Mouse (Mus musculus): ENCODE data around the gene D6Ertd527e. TPM values are rescaled to one million over a fixed set of nuclear protein-coding genes. Genes with fewer than 3 reads are reported as not detected.

The D6Ertd527e gene
- polyA plus RNA-seq (2016; fragmentation: Nextera tagmentation; extraction: Ambion mirVana), result 0.11 and 0.20 TPM in 2 replicates

- 87% methylated on average over 11 of the region's 11 CpGs for WGBS
- H3K36me3 ChIP-seq, result no peaks in the 10 kb centered on the region
- no peaks in the 10 kb centered on the region for H3K9me3 ChIP-seq (replicated peaks)
- no peak within 1 kb of the TSS for H3K27ac ChIP-seq (replicated peaks)
- peaks cover 32% of the 10 kb centered on the region for H3K4me1 ChIP-seq
- DNase-seq (ENCODE audit: low spot score), result no peak
- H3K27me3 ChIP-seq (ENCODE audit: low read depth, poor library complexity, severe bottlenecking), result no peaks in the 10 kb centered on the region
- H3K4me3 ChIP-seq, result no peak within 1 kb of the TSS
These were observed at the start of gene D6Ertd527e for GRCm38 (mm10) chr6:87104123-87104796. Gene D6Ertd527e, plus strand, starts transcription at chr6:87104746.

- DNase-seq (ENCODE audit: low spot score), result no peak
- no peak overlapping the region for H3K4me3 ChIP-seq
- H3K36me3 ChIP-seq, result peaks cover 80% of the 10 kb centered on the region
- H3K27me3 ChIP-seq (ENCODE audit: low read depth, poor library complexity, severe bottlenecking), result no peaks in the 10 kb centered on the region
- 92% methylated on average over 1 of the region's 1 CpGs for WGBS
- no peaks in the 10 kb centered on the region for H3K9me3 ChIP-seq (replicated peaks)
- no peak overlapping the region for H3K27ac ChIP-seq (replicated peaks)
- no peaks in the 10 kb centered on the region for H3K4me1 ChIP-seq
These were observed 44.8 kb upstream of the D6Ertd527e start for GRCm38 (mm10) chr6:87059754-87060153.

DNA sequence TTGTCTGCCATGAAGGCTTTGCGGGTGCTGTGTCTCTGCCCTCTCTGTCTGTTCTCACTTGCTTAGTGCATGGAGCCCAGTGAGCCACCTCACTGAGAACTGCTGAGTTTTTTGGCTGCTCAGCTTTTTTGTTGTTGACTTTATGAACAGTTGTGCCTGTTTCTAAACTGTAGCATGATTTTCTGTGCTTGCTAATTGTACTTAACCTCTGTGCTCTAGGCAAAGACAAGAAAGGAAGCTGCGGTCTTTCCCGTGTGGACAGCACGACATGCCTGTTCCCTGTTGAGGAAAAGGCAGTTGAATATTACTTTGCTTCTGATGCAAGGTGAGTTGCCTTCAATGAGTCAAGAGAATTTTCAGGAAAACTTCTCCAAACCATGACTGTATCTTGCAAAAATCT is 41.0 kb upstream of the D6Ertd527e start:
- Histone ChIP-seq H3K27me3 (ENCODE audit: low read depth, poor library complexity, severe bottlenecking) (no peaks in the 10 kb centered on the region), H3K36me3 (peaks cover 84% of the 10 kb centered on the region)
- 95% methylated on average over 4 of the region's 4 CpGs for WGBS

DNA sequence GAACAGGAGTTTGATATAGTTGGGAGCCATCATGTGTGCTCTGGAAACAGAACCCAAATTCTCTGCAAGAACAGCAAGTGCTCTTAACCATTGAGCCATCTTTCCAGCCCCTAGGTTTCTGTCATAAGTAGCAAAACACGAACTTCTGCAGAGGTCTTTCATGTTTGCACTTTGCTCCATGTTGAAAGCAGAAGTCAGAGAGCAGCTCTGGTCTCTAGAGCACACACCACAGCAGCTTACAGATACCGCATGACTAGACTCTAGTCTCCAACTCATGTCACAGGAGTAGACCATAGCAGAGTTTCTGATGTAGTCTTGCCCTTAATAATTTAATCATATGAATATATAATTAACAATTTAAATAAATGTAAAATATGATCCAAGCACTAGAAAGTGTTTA is 36.3 kb upstream of the D6Ertd527e start:
- no peaks in the 10 kb centered on the region for H3K4me1 ChIP-seq
- no peak overlapping the region for H3K4me3 ChIP-seq
- WGBS, result 88% methylated on average over 2 of the region's 2 CpGs
- no peaks in the 10 kb centered on the region for H3K9me3 ChIP-seq (replicated peaks)
- peaks cover 89% of the 10 kb centered on the region for H3K36me3 ChIP-seq
- no peak for DNase-seq (ENCODE audit: low spot score)
- H3K27me3 ChIP-seq (ENCODE audit: low read depth, poor library complexity, severe bottlenecking), result no peaks in the 10 kb centered on the region
- H3K27ac ChIP-seq (replicated peaks), result no peak overlapping the region

More for the DNA sequence above, 41.0 kb upstream of the D6Ertd527e start:
- DNase-seq (ENCODE audit: low spot score), result no peak
- H3K4me1 ChIP-seq, result no peaks in the 10 kb centered on the region
- no peak overlapping the region for H3K27ac ChIP-seq (replicated peaks)
- H3K4me3 ChIP-seq, result no peak overlapping the region
- no peaks in the 10 kb centered on the region for H3K9me3 ChIP-seq (replicated peaks)

DNA sequence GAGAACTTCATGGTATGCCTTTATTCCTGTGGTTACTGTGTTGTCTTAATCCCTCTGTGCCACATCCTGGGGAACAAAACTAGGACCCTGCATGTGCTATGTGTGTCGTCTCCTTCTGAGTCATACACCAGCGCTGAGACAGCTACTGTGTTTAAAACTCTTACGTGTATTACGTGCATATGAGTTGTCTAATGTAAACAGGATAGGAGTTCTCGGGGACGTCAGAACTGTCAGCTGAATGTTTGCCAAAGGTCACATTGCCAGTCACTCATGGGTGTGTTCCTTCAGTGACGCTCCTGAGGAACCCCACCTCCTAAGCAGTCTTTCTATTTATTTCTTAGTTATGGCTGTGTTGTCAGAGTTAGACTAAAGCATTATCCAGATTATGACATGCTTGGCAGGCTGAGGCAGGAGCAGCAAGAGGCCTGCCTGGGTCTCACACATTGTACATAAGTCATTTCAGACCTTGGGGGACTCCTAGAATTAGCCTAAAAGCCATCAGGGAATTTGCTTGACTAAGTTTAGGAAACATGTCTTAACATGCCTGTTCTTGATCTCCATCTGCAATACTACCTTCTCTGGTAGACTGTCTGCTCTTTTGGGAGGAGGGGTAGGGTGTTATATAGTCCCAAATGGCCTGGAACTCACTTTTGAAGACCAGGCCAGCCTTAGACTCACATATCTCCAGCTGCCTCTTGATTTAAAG is 35.2 kb upstream of the D6Ertd527e start:
- Histone ChIP-seq H3K4me3 (no peak overlapping the region), H3K9me3 (replicated peaks) (no peaks in the 10 kb centered on the region), H3K27me3 (ENCODE audit: low read depth, poor library complexity, severe bottlenecking) (no peaks in the 10 kb centered on the region), H3K4me1 (no peaks in the 10 kb centered on the region), H3K36me3 (peaks cover 89% of the 10 kb centered on the region), H3K27ac (replicated peaks) (no peak overlapping the region)
- no peak for DNase-seq (ENCODE audit: low spot score)
- WGBS, result 91% methylated on average over 7 of the region's 7 CpGs

DNA sequence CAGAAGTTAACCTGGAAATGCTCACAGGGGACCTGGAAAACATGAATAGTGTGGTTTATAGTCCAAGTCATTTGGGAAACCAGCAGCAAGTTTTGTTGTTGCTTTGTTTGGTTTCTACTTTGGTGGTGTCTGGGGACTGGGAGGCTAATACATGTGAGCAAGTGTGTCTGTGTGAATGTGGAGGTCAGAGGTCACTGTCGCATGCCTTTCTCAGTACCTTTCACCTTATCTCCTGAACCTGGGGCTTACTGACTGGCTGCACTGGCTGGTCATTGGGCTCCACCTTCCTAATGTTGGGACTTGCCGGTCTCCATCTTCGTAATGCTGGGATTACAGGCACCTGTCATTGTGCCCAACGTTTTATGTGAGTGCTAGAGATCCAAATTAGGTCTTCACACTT is 33.9 kb upstream of the D6Ertd527e start:
- H3K27ac ChIP-seq (replicated peaks), result no peak overlapping the region
- no peaks in the 10 kb centered on the region for H3K9me3 ChIP-seq (replicated peaks)
- H3K27me3 ChIP-seq (ENCODE audit: low read depth, poor library complexity, severe bottlenecking), result no peaks in the 10 kb centered on the region
- H3K36me3 ChIP-seq, result peaks cover 82% of the 10 kb centered on the region
- no peak overlapping the region for H3K4me3 ChIP-seq
- no peak for DNase-seq (ENCODE audit: low spot score)
- no peaks in the 10 kb centered on the region for H3K4me1 ChIP-seq
- 92% methylated on average over 4 of the region's 4 CpGs for WGBS

DNA sequence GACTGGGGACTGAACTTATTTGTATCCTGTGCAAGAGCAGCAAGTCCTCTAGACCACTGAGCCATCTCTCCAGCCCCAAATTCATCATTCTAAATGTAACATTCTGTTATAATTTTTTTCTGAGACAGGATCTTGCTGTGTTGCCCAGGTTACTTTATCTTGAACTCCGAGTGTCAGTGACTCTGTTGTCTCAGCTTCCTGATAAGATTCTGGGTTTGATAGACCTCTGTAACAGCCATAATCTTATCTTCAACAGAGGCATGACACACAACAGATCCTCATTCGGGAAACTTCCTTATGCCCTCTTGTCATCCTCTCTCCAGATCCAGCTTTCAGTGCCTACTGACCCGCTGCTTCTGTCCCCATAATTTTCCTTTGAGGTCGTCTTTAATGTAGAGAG is 31.8 kb upstream of the D6Ertd527e start:
- H3K4me1 ChIP-seq, result no peaks in the 10 kb centered on the region
- no peak for DNase-seq (ENCODE audit: low spot score)
- H3K27me3 ChIP-seq (ENCODE audit: low read depth, poor library complexity, severe bottlenecking), result no peaks in the 10 kb centered on the region
- WGBS, result 93% methylated on average over 4 of the region's 4 CpGs
- no peaks in the 10 kb centered on the region for H3K9me3 ChIP-seq (replicated peaks)
- no peak overlapping the region for H3K4me3 ChIP-seq
- H3K27ac ChIP-seq (replicated peaks), result no peak overlapping the region
- peaks cover 79% of the 10 kb centered on the region for H3K36me3 ChIP-seq

DNA sequence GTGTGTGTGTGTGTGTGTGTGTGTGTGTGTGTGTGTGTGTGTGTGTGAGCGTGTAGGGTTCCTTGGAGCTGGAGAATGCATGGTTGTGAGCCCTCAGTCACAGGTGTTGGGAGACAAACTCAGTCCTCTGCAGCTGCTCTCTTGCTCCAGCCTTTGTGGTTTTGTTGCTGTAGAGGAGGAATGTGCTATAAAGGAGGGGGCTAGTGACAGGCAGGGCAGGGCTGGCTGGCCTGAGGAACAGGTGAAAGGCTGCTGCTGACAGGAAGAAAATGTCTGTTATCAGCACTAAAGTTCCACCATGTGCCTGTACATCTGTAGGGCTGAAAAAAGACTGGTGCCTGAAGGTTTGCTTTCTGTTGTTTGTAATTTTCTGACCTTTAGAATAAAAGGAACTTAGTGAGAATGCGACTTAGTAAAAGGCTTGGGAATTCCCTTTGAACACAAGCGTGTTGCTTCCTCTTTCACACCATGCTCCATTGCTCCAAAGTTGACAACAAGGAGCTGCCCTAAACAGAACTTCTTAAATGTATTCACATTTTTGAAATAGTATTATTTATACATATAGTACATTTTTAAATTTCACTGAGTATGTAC is 29.4 kb upstream of the D6Ertd527e start:
- H3K4me3 ChIP-seq, result no peak overlapping the region
- no peaks in the 10 kb centered on the region for H3K9me3 ChIP-seq (replicated peaks)
- no peaks in the 10 kb centered on the region for H3K27me3 ChIP-seq (ENCODE audit: low read depth, poor library complexity, severe bottlenecking)
- no peak for DNase-seq (ENCODE audit: low spot score)
- H3K27ac ChIP-seq (replicated peaks), result no peak overlapping the region
- H3K4me1 ChIP-seq, result no peaks in the 10 kb centered on the region
- peaks cover 74% of the 10 kb centered on the region for H3K36me3 ChIP-seq
- WGBS, result 78% methylated on average over 3 of the region's 3 CpGs

- no peaks in the 10 kb centered on the region for H3K9me3 ChIP-seq (replicated peaks)
- H3K27me3 ChIP-seq (ENCODE audit: low read depth, poor library complexity, severe bottlenecking), result no peaks in the 10 kb centered on the region
- no peaks in the 10 kb centered on the region for H3K4me1 ChIP-seq
- no peak overlapping the region for H3K27ac ChIP-seq (replicated peaks)
- no peak overlapping the region for H3K4me3 ChIP-seq
- 82% methylated on average over 4 of the region's 4 CpGs for whole genome bisulfite sequencing
- peaks cover 66% of the 10 kb centered on the region for H3K36me3 ChIP-seq
- no peak for DNase-seq (ENCODE audit: low spot score)
These were observed 25.1 kb upstream of the D6Ertd527e start for GRCm38 (mm10) chr6:87079457-87079856.

DNA sequence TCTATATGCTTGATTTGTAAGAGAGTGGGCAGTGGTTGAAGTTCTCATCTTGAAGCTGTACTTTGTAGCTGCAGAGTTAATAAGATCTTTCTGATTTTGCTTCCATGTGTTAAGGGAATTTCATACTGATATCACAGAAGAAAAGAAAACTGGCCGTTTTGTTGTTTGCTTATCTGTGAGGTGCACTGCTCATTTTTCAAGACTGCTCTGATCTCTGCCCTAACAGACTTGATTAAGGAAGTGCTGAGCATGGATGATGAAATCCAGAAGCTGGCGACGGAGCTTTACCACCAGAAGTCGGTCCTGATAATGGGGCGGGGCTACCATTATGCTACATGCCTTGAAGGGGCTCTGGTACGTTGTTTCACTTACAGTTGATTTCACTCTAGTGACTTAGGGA is 19.5 kb upstream of the D6Ertd527e start:
- Histone ChIP-seq H3K27ac (replicated peaks) (no peak overlapping the region), H3K9me3 (replicated peaks) (no peaks in the 10 kb centered on the region), H3K4me3 (no peak overlapping the region), H3K36me3 (peaks cover 82% of the 10 kb centered on the region), H3K27me3 (ENCODE audit: low read depth, poor library complexity, severe bottlenecking) (no peaks in the 10 kb centered on the region), H3K4me1 (no peaks in the 10 kb centered on the region)
- DNase-seq (ENCODE audit: low spot score), result no peak
- 90% methylated on average over 6 of the region's 6 CpGs for WGBS

- Histone ChIP-seq H3K27me3 (ENCODE audit: low read depth, poor library complexity, severe bottlenecking) (no peaks in the 10 kb centered on the region), H3K9me3 (replicated peaks) (no peaks in the 10 kb centered on the region), H3K4me1 (no peaks in the 10 kb centered on the region), H3K36me3 (peaks cover 70% of the 10 kb centered on the region), H3K27ac (replicated peaks) (no peak overlapping the region), H3K4me3 (no peak overlapping the region)
- WGBS, result 93% methylated on average over 5 of the region's 5 CpGs
- DNase-seq (ENCODE audit: low spot score), result no peak
These were observed 16.2 kb upstream of the D6Ertd527e start for GRCm38 (mm10) chr6:87088356-87088755.

DNA sequence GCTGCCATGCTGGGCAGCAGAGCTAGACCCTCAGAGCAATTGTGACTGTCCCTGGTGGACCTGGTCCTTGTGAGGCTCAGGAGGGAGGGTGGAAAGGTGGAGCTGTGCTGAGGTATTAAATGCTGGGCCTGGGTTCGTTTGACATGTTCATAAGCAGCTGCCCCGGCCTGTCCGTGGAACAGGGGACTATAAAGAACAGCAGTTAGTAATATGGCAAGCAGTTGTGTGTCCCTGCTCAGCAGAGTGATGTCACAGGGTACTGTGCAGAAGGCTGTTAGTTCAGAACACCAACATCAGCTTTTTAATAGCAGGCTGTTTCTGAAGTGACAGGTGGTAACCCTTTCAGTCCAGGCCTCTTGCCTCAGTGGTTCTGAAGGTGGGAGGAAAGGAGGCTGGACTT is 13.7 kb upstream of the D6Ertd527e start:
- H3K27me3 ChIP-seq (ENCODE audit: low read depth, poor library complexity, severe bottlenecking), result no peaks in the 10 kb centered on the region
- no peak for DNase-seq (ENCODE audit: low spot score)
- 89% methylated on average over 3 of the region's 3 CpGs for WGBS
- H3K36me3 ChIP-seq, result peaks cover 45% of the 10 kb centered on the region
- H3K4me1 ChIP-seq, result no peaks in the 10 kb centered on the region
- no peak overlapping the region for H3K4me3 ChIP-seq
- H3K9me3 ChIP-seq (replicated peaks), result no peaks in the 10 kb centered on the region
- H3K27ac ChIP-seq (replicated peaks), result no peak overlapping the region

DNA sequence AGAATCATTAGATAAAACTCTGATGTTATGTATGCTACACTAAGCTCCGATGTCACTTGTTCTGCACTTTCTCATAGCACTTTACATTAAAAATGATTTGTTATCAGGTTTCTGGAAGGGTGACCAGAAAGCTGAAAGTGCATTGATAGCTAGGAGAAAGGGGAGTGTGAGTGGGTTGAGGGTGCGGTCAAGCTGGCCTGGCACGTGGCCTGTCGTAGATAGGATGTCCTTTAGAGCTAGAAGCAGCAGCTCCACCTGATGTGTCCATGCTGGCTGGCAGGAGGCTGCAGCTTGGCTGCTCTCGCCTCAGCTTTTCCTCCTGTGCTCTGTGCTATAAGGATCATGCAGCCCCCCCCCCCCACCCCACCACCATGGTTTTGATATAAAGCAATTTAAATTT is 12.1 kb upstream of the D6Ertd527e start:
- no peak overlapping the region for H3K4me3 ChIP-seq
- no peak overlapping the region for H3K27ac ChIP-seq (replicated peaks)
- H3K9me3 ChIP-seq (replicated peaks), result no peaks in the 10 kb centered on the region
- no peaks in the 10 kb centered on the region for H3K4me1 ChIP-seq
- WGBS, result 89% methylated on average over 5 of the region's 5 CpGs
- no peaks in the 10 kb centered on the region for H3K27me3 ChIP-seq (ENCODE audit: low read depth, poor library complexity, severe bottlenecking)
- peaks cover 29% of the 10 kb centered on the region for H3K36me3 ChIP-seq
- DNase-seq (ENCODE audit: low spot score), result no peak
